Mouse (Mus musculus) left cerebral cortex, adult 11 months (tissue): Measurements from ENCODE around the gene Slc7a11.

ENCODE experiments used
- DNase-seq: peaks from one replicate; pipeline ENCODE4 v3.0.0; 2022; ENCODE audit warnings: low spot score

The Slc7a11 gene

GRCm38 (mm10) chr3:50185879-50186278 is 257.5 kb downstream of the Slc7a11 start:
- DNase-seq: no peak

- no peak for DNase-seq
Measured at GRCm38 (mm10) chr3:50160756-50161155, 282.7 kb downstream of the Slc7a11 start.

- DNase-seq: no peak
Measured at GRCm38 (mm10) chr3:50144144-50144543, 299.3 kb downstream of the Slc7a11 start.

- no peak for DNase-seq
Measured at GRCm38 (mm10) chr3:50138319-50138718, 305.1 kb downstream of the Slc7a11 start.

- DNase-seq: no peak
Measured at GRCm38 (mm10) chr3:50132204-50132603, 311.2 kb downstream of the Slc7a11 start.

- no peak for DNase-seq
Measured at GRCm38 (mm10) chr3:50130319-50130718, 313.1 kb downstream of the Slc7a11 start.

- DNase-seq: no peak
Measured at GRCm38 (mm10) chr3:50121001-50121400, 322.4 kb downstream of the Slc7a11 start.

GRCm38 (mm10) chr3:50116266-50116665 is 327.1 kb downstream of the Slc7a11 start:
- DNase-seq: no peak

GRCm38 (mm10) chr3:50105509-50105908 is 337.9 kb downstream of the Slc7a11 start:
- no peak for DNase-seq

GRCm38 (mm10) chr3:50094404-50095092 is 348.9 kb downstream of the Slc7a11 start:
- DNase-seq: no peak

- peak; percentile 7 for DNase-seq
Measured at GRCm38 (mm10) chr3:50076979-50077378, 366.4 kb downstream of the Slc7a11 start.

- no peak for DNase-seq
Measured at GRCm38 (mm10) chr3:50063396-50063795, 380.0 kb downstream of the Slc7a11 start.

- no peak for DNase-seq
Measured at GRCm38 (mm10) chr3:50044666-50045065, 398.7 kb downstream of the Slc7a11 start.

GRCm38 (mm10) chr3:50044160-50044559 is 399.3 kb downstream of the Slc7a11 start:
- DNase-seq: no peak

GRCm38 (mm10) chr3:50041141-50041540 is 402.3 kb downstream of the Slc7a11 start:
- DNase-seq: no peak

- DNase-seq: no peak
Measured at GRCm38 (mm10) chr3:50035875-50036528, 407.4 kb downstream of the Slc7a11 start.

GRCm38 (mm10) chr3:50033325-50033724 is 410.1 kb downstream of the Slc7a11 start:
- no peak for DNase-seq

- DNase-seq: no peak
Measured at GRCm38 (mm10) chr3:50026039-50026438, 417.4 kb downstream of the Slc7a11 start.

- DNase-seq: peak; percentile 1
Measured at GRCm38 (mm10) chr3:50014396-50014795, 429.0 kb downstream of the Slc7a11 start.

- no peak for DNase-seq
Measured at GRCm38 (mm10) chr3:50012012-50012411, 431.4 kb downstream of the Slc7a11 start.

- no peak for DNase-seq
Measured at GRCm38 (mm10) chr3:50003970-50004683, 439.3 kb downstream of the Slc7a11 start.

- DNase-seq: no peak
Measured at GRCm38 (mm10) chr3:50002067-50002466, 441.3 kb downstream of the Slc7a11 start.

- no peak for DNase-seq
Measured at GRCm38 (mm10) chr3:50001635-50002034, 441.8 kb downstream of the Slc7a11 start.
